Mouse (Mus musculus) spleen, postnatal 0 days (tissue): Measurements from ENCODE around the gene Rpain. TPM values are rescaled to one million over a fixed set of nuclear protein-coding genes. Genes with fewer than 3 reads are reported as not detected.

Experiments
- polyA plus RNA-seq: library from polyadenylated mRNA; unstranded; fragments of >200 nt; fragmentation: Nextera tagmentation; extraction: Ambion mirVana; gene quantifications from 2 replicates; pipeline ENCODE4 v1.2.1, GENCODE M21; 2015

Rpain gene
- polyA plus RNA-seq = 133 and 138 TPM in 2 replicates

GRCm38 (mm10) chr11:70969821-70970559 lies at the start of gene Rpain, which contains the start of gene Nup88:
Rpain (plus strand) TSS chr11:70970213.
Nup88 (minus strand) TSS chr11:70969973.

GRCm38 (mm10) chr11:70982557-70983228 lies 12.7 kb downstream of the Rpain start, which contains the start of gene C1qbp:
C1qbp (minus strand) TSS chr11:70983026.

GRCm38 (mm10) chr11:71004316-71004773 lies 34.3 kb downstream of the Rpain start, which contains the start of gene Dhx33:
Dhx33 (minus strand) TSS chr11:71004437.

GRCm38 (mm10) chr11:71019201-71020068 lies 49.4 kb downstream of the Rpain start, which contains the start of the genes Mis12 and Derl2:
Mis12 (plus strand) TSS chr11:71019611.
Derl2 (minus strand) TSS chr11:71019841.

Other genes starting within 250 kb of the Rpain start
- 2.2 and 2.8 TPM in 2 replicates for gene Zfp3, start 206.0 kb upstream of the Rpain start, polyA plus RNA-seq
- gene Scimp, start 157.6 kb upstream of the Rpain start, polyA plus RNA-seq = 0.52 and 1.1 TPM in 2 replicates
- gene Rabep1, start 125.4 kb upstream of the Rpain start, polyA plus RNA-seq = 19.5 and 21.2 TPM in 2 replicates
- gene Nup88, start 240 bp upstream of the Rpain start, polyA plus RNA-seq = 61.6 and 62.9 TPM in 2 replicates
- gene C1qbp, start 12.8 kb downstream of the Rpain start, polyA plus RNA-seq = 226 and 246 TPM in 2 replicates
- 6.7 and 6.9 TPM in 2 replicates for gene Dhx33, start 34.2 kb downstream of the Rpain start, polyA plus RNA-seq
- gene Mis12, start 49.4 kb downstream of the Rpain start, polyA plus RNA-seq = 20.0 and 23.0 TPM in 2 replicates
- gene Derl2, start 49.6 kb downstream of the Rpain start, polyA plus RNA-seq = 30.7 and 32.5 TPM in 2 replicates
- gene 6330403K07Rik, start 63.3 kb downstream of the Rpain start, polyA plus RNA-seq = 6.7 and 11.4 TPM in 2 replicates
- gene Nlrp1a, start 174.5 kb downstream of the Rpain start, polyA plus RNA-seq = 0.24 and 0.46 TPM in 2 replicates